8 mouse cellular contexts compared by ENCODE assay signal in the genomic region with DNA sequence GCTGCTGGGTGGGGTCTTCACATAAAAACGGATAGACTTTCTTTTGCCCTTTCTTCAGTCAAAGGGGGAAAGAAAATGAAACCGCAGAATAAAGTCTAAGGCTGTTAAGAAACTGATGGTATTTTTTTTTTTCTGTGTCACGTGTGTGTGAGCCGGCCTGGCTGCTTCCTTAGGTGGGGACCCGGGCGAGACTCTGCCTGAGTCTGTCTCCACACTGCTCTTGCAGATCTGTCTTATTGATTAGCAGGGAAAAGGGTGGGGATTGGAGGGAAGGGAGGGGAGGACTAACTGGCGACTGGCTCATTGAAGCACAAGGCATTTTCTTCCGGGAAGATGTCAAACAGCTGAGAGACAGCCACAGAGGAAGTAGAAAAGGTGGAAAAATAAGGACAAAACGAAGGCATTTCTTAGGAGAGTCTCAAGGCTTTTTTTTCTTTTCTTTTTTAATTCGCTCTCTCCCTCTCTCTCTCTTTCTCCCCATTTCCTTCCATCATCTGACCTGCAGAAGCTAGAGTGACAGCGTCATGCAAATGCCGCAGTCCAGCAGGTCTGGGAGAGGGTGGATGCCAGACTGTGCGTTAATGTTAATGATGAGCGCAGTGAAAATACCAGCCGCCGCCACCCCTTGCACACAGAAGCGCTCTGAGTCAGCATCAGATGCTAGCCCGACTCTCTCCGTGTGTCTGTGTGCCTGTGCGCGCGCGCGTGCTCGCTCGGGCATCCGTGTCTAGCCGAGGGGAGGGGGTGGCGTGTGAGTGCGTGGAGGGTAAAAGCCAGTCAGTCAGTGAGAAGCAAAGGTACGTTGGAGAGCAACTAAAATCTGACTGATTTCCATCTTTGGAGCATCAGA. TPM values are rescaled to one million over a fixed set of nuclear protein-coding genes. Genes with fewer than 3 reads are reported as not detected.
A peak's percentile ranks its signal among the peaks of the same experiment; 100 is the strongest.
DNase-seq lines count a peak whose midpoint lies in the region; ATAC-seq and TF ChIP-seq lines count a peak whose summit lies in the region.

No protein-coding gene starts in this region.

- DNase-seq in embryo, embryonic 11.5 days (ENCODE audit: low read depth, low spot score): peak; percentile 47
- peak; percentile 57 for DNase-seq in limb, embryonic 10.5 days (ENCODE audit: low spot score)
- peak; percentile 95 for DNase-seq in midbrain, embryonic 11.5 days (ENCODE audit: low spot score, missing footprints)
- peak; percentile 15 to 22 for DNase-seq in spleen, postnatal 36 days (ENCODE audit: low spot score in 2 of 2)

- H3K9ac ChIP-seq in intestine, postnatal 0 days (ENCODE audit: low read depth, low read length): peak overlapping the region; percentile 47
- peak overlapping the region; percentile 63 for H3K9ac ChIP-seq in midbrain, embryonic 11.5 days (ENCODE audit: low read length)

- H3K27ac ChIP-seq in intestine, postnatal 0 days (ENCODE audit: low read depth, low read length): 0 out of 2 replicates have a peak overlapping the region, but pooled peaks have one; percentile 0
- peak overlapping the region; percentile 78 for H3K27ac ChIP-seq in limb, embryonic 10.5 days
- peak overlapping the region; percentile 84 for H3K27ac ChIP-seq in midbrain, embryonic 11.5 days (ENCODE audit: low read depth, low read length)

- H3K27me3 ChIP-seq in erythroblast, embryonic 14.5 days (ENCODE audit: control insufficient read depth): no peaks in the 10 kb centered on the region
- H3K27me3 ChIP-seq in intestine, postnatal 0 days (replicated peaks; ENCODE audit: control insufficient read depth, insufficient read depth, low read length): no peaks in the 10 kb centered on the region
- H3K27me3 ChIP-seq in limb, embryonic 10.5 days (ENCODE audit: low read depth, poor library complexity, severe bottlenecking): no peaks in the 10 kb centered on the region
- no peaks in the 10 kb centered on the region for H3K27me3 ChIP-seq in midbrain, embryonic 11.5 days (ENCODE audit: control insufficient read depth, insufficient read depth, low read length)

- H3K4me2 ChIP-seq in intestine, postnatal 0 days (replicated peaks; ENCODE audit: low read depth): peak overlapping the region; percentile 81
- peak overlapping the region; percentile 64 for H3K4me2 ChIP-seq in midbrain, embryonic 11.5 days

- WGBS in intestine, postnatal 0 days: 1% methylated on average over 31 of the region's 31 CpGs
- WGBS in limb, embryonic 10.5 days: 9% methylated on average over 31 of the region's 31 CpGs
- WGBS in midbrain, embryonic 11.5 days: 6% methylated on average over 31 of the region's 31 CpGs

- TF ChIP-seq CTCF in intestine, postnatal 0 days (IDR thresholded peaks at IDR 0.05; ENCODE audit: low read depth): no peak

- no peak for ATAC-seq in erythroblast, adult 5-6 weeks (replicated peaks; ENCODE audit: low FRiP score, poor library complexity, severe bottlenecking)
- peak; percentile 67 for ATAC-seq in granulocyte monocyte progenitor cell, adult 5-6 weeks (replicated peaks; ENCODE audit: poor library complexity, severe bottlenecking)
- ATAC-seq in intestine, postnatal 0 days: peak; percentile 91
- peak; percentile 91 for ATAC-seq in midbrain, embryonic 11.5 days (ENCODE audit: low FRiP score)

- H3K4me3 ChIP-seq in erythroblast, embryonic 14.5 days (replicated peaks): peak overlapping the region; percentile 21
- H3K4me3 ChIP-seq in intestine, postnatal 0 days (ENCODE audit: low read depth, low read length): peak overlapping the region; percentile 52
- peak overlapping the region; percentile 58 for H3K4me3 ChIP-seq in limb, embryonic 10.5 days
- peak overlapping the region; percentile 29 for H3K4me3 ChIP-seq in midbrain, embryonic 11.5 days (ENCODE audit: low read depth, low read length)

- no peaks in the 10 kb centered on the region for H3K9me3 ChIP-seq in erythroblast, embryonic 14.5 days (ENCODE audit: control insufficient read depth, low read length)
- no peaks in the 10 kb centered on the region for H3K9me3 ChIP-seq in intestine, postnatal 0 days (ENCODE audit: control insufficient read depth)
- H3K9me3 ChIP-seq in limb, embryonic 10.5 days (replicated peaks): no peaks in the 10 kb centered on the region
- no peaks in the 10 kb centered on the region for H3K9me3 ChIP-seq in midbrain, embryonic 11.5 days (ENCODE audit: control insufficient read depth, low read length)

- no peaks in the 10 kb centered on the region for H3K4me1 ChIP-seq in erythroblast, embryonic 14.5 days (ENCODE audit: control insufficient read depth)
- no peaks in the 10 kb centered on the region for H3K4me1 ChIP-seq in intestine, postnatal 0 days (replicated peaks; ENCODE audit: control insufficient read depth, insufficient read depth, low read length)
- H3K4me1 ChIP-seq in limb, embryonic 10.5 days: peaks cover 18% of the 10 kb centered on the region
- peaks cover 13% of the 10 kb centered on the region for H3K4me1 ChIP-seq in midbrain, embryonic 11.5 days (ENCODE audit: control insufficient read depth, insufficient read depth, low read length)

- H3K36me3 ChIP-seq in erythroblast, embryonic 14.5 days (ENCODE audit: control insufficient read depth): no peaks in the 10 kb centered on the region
- H3K36me3 ChIP-seq in intestine, postnatal 0 days (ENCODE audit: control insufficient read depth, insufficient read depth): no peaks in the 10 kb centered on the region
- no peaks in the 10 kb centered on the region for H3K36me3 ChIP-seq in limb, embryonic 10.5 days
- no peaks in the 10 kb centered on the region for H3K36me3 ChIP-seq in midbrain, embryonic 11.5 days (ENCODE audit: control insufficient read depth, insufficient read depth, low read length)

RNA-seq across cellular contexts. Expression of gene Gm11146, which starts 42.2 kb away (rescaled TPM):
- not detected in 2 replicates for polyA plus RNA-seq in erythroblast, embryonic 14.5 days (2012)
- not detected in 2 replicates for total RNA-seq in erythroblast, adult 5-6 weeks (2015; ENCODE audit: low replicate concordance)
- not detected in 2 replicates for total RNA-seq in erythroblast, adult 5-6 weeks (2017; ENCODE audit: low replicate concordance)
- not detected in 2 replicates for total RNA-seq in granulocyte monocyte progenitor cell, adult 5-6 weeks (2014; fragmentation: Nextera tagmentation)
- not detected in 2 replicates for total RNA-seq in granulocyte monocyte progenitor cell, adult 5-6 weeks (2017)
- not detected in 2 replicates for polyA plus RNA-seq in intestine, postnatal 0 days (2015; fragmentation: Nextera tagmentation; extraction: Ambion mirVana)
- not detected in 2 replicates for polyA plus RNA-seq in limb, embryonic 10.5 days (2016; fragmentation: Nextera tagmentation; extraction: Ambion mirVana)
- polyA plus RNA-seq in midbrain, embryonic 11.5 days (2014; fragmentation: Nextera tagmentation; extraction: Ambion mirVana): not detected in 2 replicates

Comparison
In these comparisons a context has a peak if more than half of its experiments do, and no peak if none do; other contexts are left out.
1. DNase-seq: peak in every context shown above with its lines; median percentile 95 in midbrain, embryonic 11.5 days; 57 in limb, embryonic 10.5 days; 47 in embryo, embryonic 11.5 days; 18 in spleen, postnatal 36 days.
2. H3K27ac ChIP-seq: peak in every context shown above with its lines; median percentile 84 in midbrain, embryonic 11.5 days; 78 in limb, embryonic 10.5 days; 0 in intestine, postnatal 0 days.